In genomic region chr3:107379422-107379821, GRCm38 (mm10) we compare ENCODE assay signal across 9 mouse cellular contexts. TPM values are rescaled to one million over a fixed set of nuclear protein-coding genes. Genes with fewer than 3 reads are reported as not detected.
A peak's percentile ranks its signal among the peaks of the same experiment; 100 is the strongest.
DNase-seq lines count a peak whose midpoint lies in the region; TF ChIP-seq lines count a peak whose summit lies in the region.
"Had no signal": no experiment of that assay in that cellular context is flagged by ENCODE, and none has a peak within 500 bp of the region (broad histone marks: within the 10 kb centered on the region; RNA-seq: fewer than 3 reads in every experiment).

No protein-coding gene starts in this region.

- no peak for TF ChIP-seq POLR2A in lung, adult 2 months (IDR thresholded peaks at IDR 0.05; ENCODE audit: borderline replicate concordance, extremely low read depth, low read depth, low read length)

- H3ac ChIP-seq in C2C12 (ENCODE audit: control insufficient read depth, insufficient read length, low read depth) = no peak overlapping the region

- H3K79me3 ChIP-seq in C2C12 (ENCODE audit: low read depth) = no peaks in the 10 kb centered on the region

- no peak overlapping the region for H3K4me3 ChIP-seq in C2C12 (ENCODE audit: insufficient read depth, poor library complexity, severe bottlenecking)
- H3K4me3 ChIP-seq in lung, adult 2 months (replicated peaks; ENCODE audit: extremely low read depth, low read depth, low read length) = no peak overlapping the region
- H3K4me3 ChIP-seq: limb, embryonic 12.5 days had no signal

- peak; percentile 63 for DNase-seq in MEL-GATA-1-ER (ENCODE audit: extremely low read depth, low read depth)
- peak; percentile 41 for DNase-seq in cerebellum, adult 11-12 months
- peak; percentile 47 to 71 for DNase-seq in frontal cortex, postnatal 36 days (ENCODE audit: low spot score in 2 of 2)
- peak; percentile 49 to 81 for DNase-seq in kidney, adult 8-10 months
- peak; percentile 58 for DNase-seq in lung, adult 2 months
- DNase-seq in retina, postnatal 7 days (ENCODE audit: low read depth, low spot score) = peak; percentile 51
- DNase-seq in urinary bladder, postnatal 25 days (ENCODE audit: low spot score) = peak; percentile 56

- no peaks in the 10 kb centered on the region for H3K36me3 ChIP-seq in C2C12 (ENCODE audit: control insufficient read depth, insufficient read depth)
- H3K36me3 ChIP-seq: limb, embryonic 12.5 days had no signal

- H3K27me3 ChIP-seq in C2C12 (ENCODE audit: control insufficient read depth, insufficient read depth, insufficient read length) = peaks cover 43% of the 10 kb centered on the region
- H3K27me3 ChIP-seq: limb, embryonic 12.5 days had no signal

- TF ChIP-seq CTCF in C2C12 (IDR thresholded peaks at IDR 0.05; ENCODE audit: control insufficient read depth, insufficient read depth, insufficient read length) = peak; percentile 31
- TF ChIP-seq CTCF in lung, adult 2 months (IDR thresholded peaks at IDR 0.05; ENCODE audit: insufficient read depth, low read length) = peak; percentile 75

- H3K79me2 ChIP-seq in C2C12 (ENCODE audit: control insufficient read depth, insufficient read depth) = no peaks in the 10 kb centered on the region

- no peaks in the 10 kb centered on the region for H3K4me1 ChIP-seq in lung, adult 2 months (ENCODE audit: control insufficient read depth, insufficient read depth, low read length)

- WGBS in lung, adult 2 months = 4% methylated on average over 4 of the region's 4 CpGs

TF ChIP-seq in C2C12, 6 proteins besides CTCF, POLR2A, EP300 and RAD21:
- TF ChIP-seq MYOD1 (IDR thresholded peaks at IDR 0.05; ENCODE audit: control insufficient read depth, insufficient read length, low read depth) = no peak
- no peak for TF ChIP-seq FOSL1 (IDR thresholded peaks at IDR 0.05; ENCODE audit: insufficient read depth, low read length, poor library complexity, severe bottlenecking)
- TF ChIP-seq MAX (IDR thresholded peaks at IDR 0.05) = no peak
- no peak for TF ChIP-seq MYOG (IDR thresholded peaks at IDR 0.05; ENCODE audit: control insufficient read depth, extremely low read depth, insufficient read length)
- TF ChIP-seq CEBPB (IDR thresholded peaks at IDR 0.05; ENCODE audit: low read depth) = no peak
- no peak for TF ChIP-seq USF1 (IDR thresholded peaks at IDR 0.05; ENCODE audit: low read depth)
TF ChIP-seq in C2C12: peak in this region for 0.

RNA-seq across cellular contexts. Expression of gene Rbm15, which starts 45.9 kb away (rescaled TPM):
- polyA plus RNA-seq in C2C12 (2012; fragmentation: generic; extraction: Trizol) = 7.2 TPM
- 5.4 and 6.0 TPM in 2 replicates for polyA plus RNA-seq in lung, adult 2 months (2012; rRNA removed)
